Mouse (Mus musculus) neural tube, embryonic 13.5 days (tissue): Measurements from ENCODE around the gene Spic. TPM values are rescaled to one million over a fixed set of nuclear protein-coding genes. Genes with fewer than 3 reads are reported as not detected.
"Not testable (repeated sequence)": the region's sequence is repeated elsewhere in the genome, so short reads cannot be mapped to it uniquely, and the experiment has no call there.

ENCODE experiments used
- ATAC-seq: fragments of 200-750 bp; cut with Nextera tagmentation; 2 replicates; pipeline ENCODE4 v1.8.0; 2017; ENCODE audit warnings: low read depth, mild to moderate bottlenecking, moderate TSS enrichment, moderate library complexity
- H3K27ac ChIP-seq: fragments of 300-500 bp; sonication (generic); replicated peaks from 2 replicates; pipeline ENCODE4 v1.5.1; 2015; ENCODE audit warnings: moderate library complexity, mild to moderate bottlenecking, inconsistent platforms
- H3K27me3 ChIP-seq: fragments of 300-500 bp; sonication (generic); 2 replicates; pipeline ENCODE4 v1.6.1; 2015; ENCODE audit warnings: mild to moderate bottlenecking, inconsistent platforms
- H3K36me3 ChIP-seq: fragments of 300-500 bp; sonication (generic); 2 replicates; pipeline ENCODE4 v1.6.1; 2015; ENCODE audit warnings: mild to moderate bottlenecking, inconsistent platforms
- H3K4me1 ChIP-seq: fragments of 300-500 bp; sonication (generic); replicated peaks from 2 replicates; pipeline ENCODE4 v1.6.1; 2015; ENCODE audit warnings: inconsistent platforms
- H3K4me2 ChIP-seq: fragments of 300-500 bp; sonication (generic); 2 replicates; pipeline ENCODE4 v1.6.1; 2015; ENCODE audit warnings: inconsistent platforms, mild to moderate bottlenecking, moderate library complexity
- H3K4me3 ChIP-seq: fragments of 300-500 bp; sonication (generic); 2 replicates; pipeline ENCODE4 v1.5.1; 2015; ENCODE audit warnings: mild to moderate bottlenecking, inconsistent platforms
- H3K9ac ChIP-seq: fragments of 300-500 bp; sonication (generic); 2 replicates; pipeline ENCODE4 v1.6.1; 2015; ENCODE audit warnings: moderate library complexity, mild to moderate bottlenecking, inconsistent platforms
- H3K9me3 ChIP-seq: fragments of 300-500 bp; sonication (generic); 2 replicates; pipeline ENCODE4 v1.6.1; 2016; ENCODE audit warnings: inconsistent platforms
- WGBS: fragments of 180-500 bp; shearing (Covaris S2); methylation state at CpG from one replicate; pipeline ENCODE4 v1.1.7; 2015; 5-methylcytosine and 5-hydroxymethylcytosine counted together
- polyA plus RNA-seq: library from polyadenylated mRNA; unstranded; fragments of >200 nt; fragmentation: Nextera tagmentation; extraction: Ambion mirVana; gene quantifications from 2 replicates; pipeline ENCODE4 v1.2.1, GENCODE M21; 2015

The Spic gene
- polyA plus RNA-seq, 1 experiment from 2014 or later = not detected

DNA sequence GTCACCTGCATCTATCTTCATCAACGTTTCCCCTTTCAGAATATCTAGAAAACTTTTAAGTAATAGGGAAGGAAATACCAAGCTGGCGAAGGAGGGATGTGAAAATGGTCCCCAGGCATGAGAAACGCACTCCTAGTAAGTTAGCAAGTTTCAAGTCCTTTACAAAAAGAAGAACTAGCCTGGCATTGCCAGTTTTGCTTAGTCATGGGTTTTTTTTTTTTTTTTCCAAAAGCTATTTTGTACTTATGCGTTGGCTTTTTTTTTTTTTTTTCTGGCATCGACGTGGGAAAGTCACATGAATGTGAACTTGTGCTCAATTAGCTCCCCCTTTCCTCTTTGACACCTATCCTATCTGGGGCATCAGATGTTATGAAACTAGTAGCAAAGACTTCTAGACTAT, 27.5 kb upstream of the Spic start:
- 81% methylated on average over 6 of the region's 6 CpGs for WGBS
- Histone ChIP-seq H3K4me3 (no peak overlapping the region), H3K27me3 (no peaks in the 10 kb centered on the region), H3K9ac (no peak overlapping the region), H3K9me3 (no peaks in the 10 kb centered on the region), H3K4me2 (no peak overlapping the region), H3K36me3 (no peaks in the 10 kb centered on the region), H3K4me1 (no peaks in the 10 kb centered on the region), H3K27ac (no peak overlapping the region)
- no peak for ATAC-seq

DNA sequence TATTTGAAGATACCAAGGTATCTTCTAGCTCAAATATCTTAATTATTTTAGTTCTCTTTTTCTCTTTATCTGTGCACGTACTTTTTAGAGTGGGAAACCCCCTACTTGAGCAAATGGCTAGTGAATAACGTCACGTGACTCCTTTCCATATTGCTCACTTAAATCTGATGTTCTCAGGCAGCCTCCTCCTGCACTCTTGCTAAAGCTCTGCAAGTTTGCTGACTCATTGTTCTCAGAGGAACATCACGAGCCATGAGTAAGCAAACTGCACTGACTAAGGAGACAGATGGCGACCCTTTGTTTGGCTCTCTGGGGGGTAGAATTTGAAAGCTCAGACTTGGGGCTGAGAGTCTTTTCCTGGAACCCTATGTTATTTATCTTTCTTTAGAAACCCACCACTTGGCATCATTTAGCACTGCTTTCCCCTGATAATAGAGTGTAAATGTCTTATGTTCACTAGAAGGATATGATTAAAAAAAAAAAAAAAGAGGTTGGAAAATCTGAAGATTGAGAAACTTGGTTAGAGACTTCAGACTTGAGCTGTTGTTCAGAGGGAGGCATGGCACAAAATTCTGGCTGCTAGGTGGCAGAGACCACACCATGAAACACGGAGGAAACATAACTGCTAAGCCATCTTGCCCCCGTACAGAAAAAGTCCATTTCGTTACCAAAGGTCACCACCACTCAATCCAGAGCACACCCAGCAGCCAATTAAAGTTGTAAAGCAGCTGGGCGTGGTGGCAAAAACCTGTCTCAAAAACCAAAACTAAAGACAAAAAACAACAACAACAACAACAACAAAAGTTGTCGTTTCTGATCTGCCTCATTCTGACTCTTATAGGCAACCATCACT, 24.1 kb upstream of the Spic start:
- Histone ChIP-seq H3K9me3 (no peaks in the 10 kb centered on the region), H3K27me3 (no peaks in the 10 kb centered on the region), H3K9ac (no peak overlapping the region), H3K4me2 (no peak overlapping the region), H3K4me3 (no peak overlapping the region), H3K4me1 (no peaks in the 10 kb centered on the region), H3K36me3 (no peaks in the 10 kb centered on the region), H3K27ac (no peak overlapping the region)
- 60% methylated on average over 10 of the region's 10 CpGs for WGBS
- no peak for ATAC-seq

DNA sequence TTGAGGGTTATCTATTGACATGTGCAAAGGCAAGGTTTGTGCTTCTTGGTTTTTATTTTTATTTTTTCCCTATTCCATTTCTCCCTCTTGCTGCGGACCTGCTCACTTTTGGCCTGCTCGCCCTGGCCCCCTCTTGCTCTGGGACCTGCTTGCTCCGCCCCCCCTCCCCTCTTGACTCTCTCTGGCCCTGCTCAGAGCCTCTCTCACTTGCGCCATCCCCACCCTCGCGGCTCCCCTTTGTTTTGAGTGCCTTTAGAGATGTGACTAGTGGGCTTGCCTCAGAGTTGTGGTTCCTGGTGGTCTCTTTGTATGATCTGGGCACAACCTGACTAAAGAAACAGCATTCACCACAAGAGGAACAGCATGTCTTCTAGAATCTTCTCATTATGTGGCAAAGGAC, 16.1 kb upstream of the Spic start:
- no peaks in the 10 kb centered on the region for H3K27me3 ChIP-seq
- H3K9ac ChIP-seq = no peak overlapping the region
- H3K9me3 ChIP-seq = no peaks in the 10 kb centered on the region
- H3K4me2 ChIP-seq = no peak overlapping the region
- H3K4me1 ChIP-seq = no peaks in the 10 kb centered on the region
- H3K4me3 ChIP-seq = no peak overlapping the region
- H3K27ac ChIP-seq = no peak overlapping the region
- 73% methylated on average over 6 of the region's 6 CpGs for WGBS
- no peaks in the 10 kb centered on the region for H3K36me3 ChIP-seq
- no peak for ATAC-seq

DNA sequence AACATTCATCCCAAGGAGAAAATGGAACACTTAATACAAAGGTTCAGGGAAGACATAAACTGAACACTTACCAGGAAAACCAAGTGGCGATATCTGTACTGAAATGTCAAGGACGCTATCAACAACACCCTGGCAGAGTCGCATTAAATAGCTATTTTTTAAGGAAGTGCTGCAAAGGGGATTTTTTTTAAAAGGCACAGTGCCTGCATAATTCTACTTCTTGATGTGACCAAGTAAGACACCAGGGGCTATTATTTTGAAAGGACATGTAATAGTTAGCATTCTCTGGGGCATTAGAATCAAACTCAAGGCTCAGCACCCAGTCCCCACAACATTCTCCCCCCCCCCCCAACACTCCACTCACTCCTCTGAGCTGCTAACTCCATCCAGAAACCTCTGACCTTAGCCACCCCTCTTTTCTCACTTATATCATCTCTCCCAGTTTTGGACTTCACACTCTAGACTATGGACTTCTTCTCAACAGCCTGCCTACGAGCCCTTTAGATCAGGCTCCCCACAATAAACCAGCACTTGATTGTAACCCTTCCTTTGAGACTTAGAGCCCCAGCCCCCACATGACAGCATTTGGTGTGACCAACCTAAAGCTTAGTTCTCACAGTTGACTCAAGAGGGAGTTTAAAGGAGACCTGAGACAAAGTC, 1.8 kb downstream of the Spic start:
- Histone ChIP-seq H3K4me3 (no peak overlapping the region), H3K4me2 (no peak overlapping the region), H3K36me3 (no peaks in the 10 kb centered on the region), H3K27me3 (no peaks in the 10 kb centered on the region), H3K27ac (no peak overlapping the region), H3K9ac (no peak overlapping the region), H3K4me1 (no peaks in the 10 kb centered on the region), H3K9me3 (no peaks in the 10 kb centered on the region)
- ATAC-seq = no peak
- 83% methylated on average over 4 of the region's 4 CpGs for WGBS

DNA sequence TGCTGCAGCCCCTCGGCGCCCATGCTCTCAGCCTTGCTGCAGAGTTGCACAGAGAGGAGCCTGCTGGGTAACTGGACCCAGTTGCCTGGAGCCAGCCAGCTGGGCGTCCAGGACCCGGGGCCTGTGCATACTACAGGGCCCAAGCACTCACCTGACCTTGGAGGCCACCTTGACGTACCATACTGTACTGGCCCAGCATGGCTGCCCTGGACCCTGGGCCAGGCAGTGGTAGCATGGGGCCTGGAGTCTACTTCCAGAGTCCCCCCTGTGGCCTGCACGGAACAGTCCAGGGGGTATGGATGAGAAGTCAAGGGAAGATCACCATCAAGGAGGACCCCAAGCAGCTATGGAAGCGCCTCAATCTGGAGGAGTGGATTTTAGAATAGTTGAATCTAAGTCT, 12.0 kb downstream of the Spic start:
- no peak overlapping the region for H3K4me2 ChIP-seq
- H3K27me3 ChIP-seq = no peaks in the 10 kb centered on the region
- H3K4me1 ChIP-seq = no peaks in the 10 kb centered on the region
- H3K9ac ChIP-seq = no peak overlapping the region
- H3K27ac ChIP-seq = no peak overlapping the region
- no peaks in the 10 kb centered on the region for H3K9me3 ChIP-seq
- H3K4me3 ChIP-seq = no peak overlapping the region
- no peak for ATAC-seq
- H3K36me3 ChIP-seq = no peaks in the 10 kb centered on the region
- WGBS = 95% methylated on average over 7 of the region's 7 CpGs

DNA sequence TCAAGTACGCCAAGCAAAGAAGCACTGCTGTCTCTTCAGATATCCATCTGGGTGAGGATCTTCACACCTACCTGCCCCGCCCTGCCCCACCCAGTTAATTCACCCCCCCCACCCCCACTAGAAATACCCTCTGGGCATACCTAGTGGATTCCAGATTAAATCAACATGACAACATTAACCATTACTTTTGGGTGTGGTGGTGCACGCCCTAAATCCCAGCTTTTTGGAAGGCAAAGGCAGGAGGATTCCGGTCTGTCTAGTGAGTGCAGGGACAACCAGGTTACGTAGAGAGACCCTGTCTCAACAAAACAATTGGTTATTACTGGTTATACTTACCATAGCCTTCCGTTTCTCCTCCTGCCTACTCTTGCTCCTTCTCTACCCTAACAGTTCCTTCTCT, 12.7 kb downstream of the Spic start:
- no peak for ATAC-seq

DNA sequence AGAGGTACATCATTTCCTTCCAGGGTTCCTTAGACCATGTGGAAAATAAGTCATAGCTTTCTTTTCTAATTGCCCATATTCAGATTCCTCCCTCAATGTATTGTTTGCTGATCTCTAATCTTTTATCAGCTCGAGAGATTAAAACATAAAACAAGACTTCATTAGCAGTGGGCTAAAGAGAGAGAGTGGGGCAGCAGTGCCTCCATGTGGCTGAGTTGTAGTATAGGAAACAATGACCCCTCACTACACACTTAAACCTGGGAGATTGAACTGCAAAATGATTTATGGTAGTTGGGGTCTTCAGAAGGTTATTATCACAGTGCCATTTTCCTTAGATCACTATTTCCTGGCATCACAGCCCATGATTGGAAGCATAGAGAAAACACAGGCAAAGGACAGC, 15.1 kb downstream of the Spic start:
- Histone ChIP-seq H3K27me3 (no peaks in the 10 kb centered on the region), H3K27ac (no peak overlapping the region), H3K4me3 (no peak overlapping the region), H3K4me1 (no peaks in the 10 kb centered on the region), H3K9ac (no peak overlapping the region), H3K4me2 (no peak overlapping the region), H3K9me3 (no peaks in the 10 kb centered on the region), H3K36me3 (no peaks in the 10 kb centered on the region)
- WGBS = 57% methylated on average over 1 of the region's 1 CpGs
- ATAC-seq = no peak

More for the DNA sequence above, 12.7 kb downstream of the Spic start:
- Histone ChIP-seq H3K27me3 (no peaks in the 10 kb centered on the region), H3K9me3 (no peaks in the 10 kb centered on the region), H3K36me3 (no peaks in the 10 kb centered on the region), H3K4me3 (no peak overlapping the region), H3K4me2 (no peak overlapping the region), H3K4me1 (no peaks in the 10 kb centered on the region), H3K9ac (no peak overlapping the region), H3K27ac (no peak overlapping the region)
- WGBS = 95% methylated on average over 6 of the region's 6 CpGs

DNA sequence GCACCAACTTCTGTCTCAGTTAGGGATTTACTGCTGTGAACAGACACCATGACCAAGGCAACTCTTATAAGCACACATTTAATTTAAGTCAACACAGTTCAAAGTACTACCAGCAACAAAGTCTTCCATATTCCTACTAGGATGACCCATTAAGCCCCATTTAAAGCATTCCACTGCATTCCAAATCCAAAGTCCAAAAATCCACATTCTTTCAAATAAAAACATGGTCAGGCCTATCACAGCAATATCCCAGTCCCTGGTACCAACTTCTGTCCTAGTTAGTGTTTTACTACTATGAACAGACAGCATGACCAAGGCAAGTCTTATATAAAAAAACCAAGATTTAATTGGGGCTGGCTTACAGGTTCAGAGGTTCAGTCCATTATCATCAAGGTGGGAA, 21.0 kb downstream of the Spic start:
- ATAC-seq, H3K27ac ChIP-seq, H3K9ac ChIP-seq: not testable (repeated sequence)

DNA sequence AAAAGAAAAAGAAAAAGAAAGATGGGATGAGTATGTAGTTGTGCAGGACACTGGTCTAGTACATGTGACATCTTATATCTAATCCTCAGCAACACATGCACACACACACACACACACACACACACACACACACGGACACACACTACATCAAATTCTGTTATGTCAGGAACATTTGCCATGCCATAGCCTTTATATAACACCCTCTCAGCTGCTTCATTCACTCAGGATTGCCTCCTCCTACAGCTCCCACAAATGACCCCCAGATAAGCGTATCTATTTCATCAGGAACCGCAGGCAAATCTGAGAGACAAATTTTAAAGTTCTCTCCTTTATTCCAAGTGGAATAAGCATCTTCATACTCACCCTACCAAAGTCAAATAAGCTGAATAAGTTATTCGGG, 25.9 kb downstream of the Spic start:
- no peak overlapping the region for H3K4me2 ChIP-seq
- WGBS = 89% methylated on average over 4 of the region's 4 CpGs
- H3K27ac ChIP-seq = no peak overlapping the region
- ATAC-seq = no peak
- H3K4me1 ChIP-seq = no peaks in the 10 kb centered on the region
- no peak overlapping the region for H3K9ac ChIP-seq
- no peak overlapping the region for H3K4me3 ChIP-seq
- no peaks in the 10 kb centered on the region for H3K36me3 ChIP-seq
- no peaks in the 10 kb centered on the region for H3K9me3 ChIP-seq
- no peaks in the 10 kb centered on the region for H3K27me3 ChIP-seq

More for the DNA sequence above, 21.0 kb downstream of the Spic start:
- H3K4me3 ChIP-seq, H3K36me3 ChIP-seq, H3K4me1 ChIP-seq, H3K9me3 ChIP-seq, H3K4me2 ChIP-seq, H3K27me3 ChIP-seq: not testable (repeated sequence)

DNA sequence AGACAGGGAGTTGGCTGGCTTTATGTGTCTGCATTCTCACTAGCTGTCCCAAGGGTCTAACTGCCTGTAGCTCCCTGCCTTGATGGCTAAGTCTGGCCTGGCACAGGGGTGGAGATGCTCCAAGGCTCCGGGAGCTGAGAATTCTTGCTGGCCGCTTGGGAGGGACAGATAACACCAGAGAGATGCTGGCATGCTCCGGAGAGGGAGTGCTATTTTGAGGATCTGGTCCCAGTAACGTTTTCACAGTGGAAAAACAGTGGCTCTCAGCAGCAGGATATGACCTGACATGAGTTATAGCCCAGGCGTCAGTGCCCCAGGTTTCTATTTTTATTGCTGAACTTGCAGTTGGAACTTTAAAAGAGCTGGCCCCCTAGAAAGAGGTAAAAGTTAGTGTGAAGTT, 39.4 kb downstream of the Spic start:
- Histone ChIP-seq H3K4me3 (no peak overlapping the region), H3K4me2 (no peak overlapping the region), H3K36me3 (no peaks in the 10 kb centered on the region), H3K27ac (no peak overlapping the region), H3K4me1 (no peaks in the 10 kb centered on the region), H3K27me3 (no peaks in the 10 kb centered on the region), H3K9ac (no peak overlapping the region), H3K9me3 (no peaks in the 10 kb centered on the region)
- 64% methylated on average over 5 of the region's 5 CpGs for WGBS
- ATAC-seq = no peak

DNA sequence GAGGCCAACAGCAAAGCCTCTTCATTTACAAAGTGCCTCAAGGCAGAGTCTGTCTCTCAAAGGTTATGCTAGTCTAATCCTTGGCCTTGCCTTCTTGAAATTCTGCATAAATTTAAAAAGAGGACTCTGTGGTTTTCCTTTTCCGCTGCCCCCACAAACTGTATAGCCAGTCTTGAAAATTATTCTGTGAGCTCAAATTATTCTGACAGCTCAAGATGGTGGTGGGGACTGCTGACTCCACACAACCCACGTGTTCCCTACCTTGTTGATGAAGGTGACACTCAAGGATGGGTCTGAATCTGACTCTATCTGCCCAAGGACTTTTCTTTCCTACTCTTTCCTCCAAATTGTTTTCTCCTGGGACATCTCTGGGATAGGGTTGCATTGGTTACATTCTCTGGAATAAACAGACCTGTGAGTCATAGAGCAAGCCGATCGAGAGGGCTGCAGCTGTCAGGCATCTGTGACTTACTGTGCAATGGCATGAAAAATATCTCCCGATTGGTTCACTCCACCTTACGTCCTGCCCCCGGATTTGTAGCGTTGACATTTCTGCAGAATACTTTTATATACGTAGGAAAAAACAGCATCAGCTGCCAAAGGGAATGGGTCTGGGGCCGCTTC, 53.4 kb downstream of the Spic start:
- Histone ChIP-seq H3K4me2 (no peak overlapping the region), H3K36me3 (no peaks in the 10 kb centered on the region), H3K9ac (no peak overlapping the region), H3K27ac (no peak overlapping the region), H3K27me3 (no peaks in the 10 kb centered on the region), H3K4me1 (no peaks in the 10 kb centered on the region), H3K9me3 (no peaks in the 10 kb centered on the region), H3K4me3 (no peak overlapping the region)
- WGBS = 86% methylated on average over 10 of the region's 10 CpGs
- ATAC-seq = no peak

DNA sequence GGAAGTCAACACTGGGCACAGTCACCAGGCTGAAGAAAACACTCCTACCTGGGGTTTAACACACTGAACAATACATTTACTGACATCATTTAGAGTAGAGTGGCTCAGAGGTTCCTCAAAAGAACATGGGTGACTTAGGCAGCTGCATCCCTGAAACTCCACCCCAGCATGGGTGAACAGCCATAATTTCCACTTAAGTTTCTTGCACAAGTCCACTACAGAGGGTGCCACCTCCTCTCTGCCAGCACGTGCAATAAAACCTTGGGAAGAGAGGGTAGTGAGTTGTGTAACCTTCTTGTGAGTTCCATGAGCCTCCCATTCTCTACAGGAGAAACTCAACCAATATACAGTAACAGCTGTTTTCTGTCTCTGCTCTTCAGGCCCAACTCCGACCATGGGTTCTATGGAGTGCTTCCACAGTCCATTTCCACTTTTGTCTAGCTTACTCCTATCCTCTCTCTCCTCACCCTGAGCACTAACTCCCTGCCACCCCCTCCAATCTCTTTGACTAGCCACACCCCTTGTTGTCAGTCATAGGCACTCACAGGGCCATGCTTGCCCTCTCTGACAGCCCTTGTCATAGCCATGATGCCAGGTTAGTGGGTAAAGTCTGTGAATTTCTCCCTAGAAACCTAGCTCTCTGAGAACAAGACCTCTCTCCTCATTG, 54.0 kb downstream of the Spic start:
- 85% methylated on average over 2 of the region's 2 CpGs for WGBS
- Histone ChIP-seq H3K27ac (no peak overlapping the region), H3K4me2 (no peak overlapping the region), H3K4me3 (no peak overlapping the region), H3K9ac (no peak overlapping the region), H3K27me3 (no peaks in the 10 kb centered on the region), H3K4me1 (no peaks in the 10 kb centered on the region), H3K36me3 (no peaks in the 10 kb centered on the region), H3K9me3 (no peaks in the 10 kb centered on the region)
- no peak for ATAC-seq
